In genomic region chr9:78299143-78299542, GRCm38 (mm10) we compare ENCODE assay signal across 18 mouse cellular contexts. TPM values are rescaled to one million over a fixed set of nuclear protein-coding genes. Genes with fewer than 3 reads are reported as not detected.
"Had no signal": no experiment of that assay in that cellular context is flagged by ENCODE, and none has a peak within 500 bp of the region (broad histone marks: within the 10 kb centered on the region; RNA-seq: fewer than 3 reads in every experiment).

No protein-coding gene starts in this region.

RNA-seq across cellular contexts. Expression of gene Gm10639, which starts 9.4 kb away (rescaled TPM):
- polyA plus RNA-seq: liver, embryonic 12.5 days; liver, embryonic 14.5 days; liver, embryonic 16.5 days; lung, adult 2 months; lung, embryonic 15.5 days; midbrain, embryonic 10.5 days; midbrain, embryonic 12.5 days; midbrain, embryonic 14.5 days; midbrain, embryonic 16.5 days; neural tube, embryonic 11.5 days; neural tube, embryonic 13.5 days; neural tube, embryonic 15.5 days; small intestine, adult 2 months; stomach, embryonic 14.5 days; testis, adult 2 months; thymus, adult 2 months had no signal

RNA-seq across cellular contexts. Expression of gene Omt2a, which starts 15.5 kb away (rescaled TPM):
- polyA plus RNA-seq: liver, embryonic 12.5 days; liver, embryonic 14.5 days; liver, embryonic 16.5 days; lung, adult 2 months; lung, embryonic 15.5 days; midbrain, embryonic 10.5 days; midbrain, embryonic 12.5 days; midbrain, embryonic 14.5 days; midbrain, embryonic 16.5 days; myocyte; neural tube, embryonic 11.5 days; neural tube, embryonic 13.5 days; neural tube, embryonic 15.5 days; small intestine, adult 2 months; stomach, embryonic 14.5 days; testis, adult 2 months; urinary bladder, adult 2 months had no signal

RNA-seq across cellular contexts. Expression of gene Omt2b, which starts 28.2 kb away (rescaled TPM):
- polyA plus RNA-seq: liver, embryonic 12.5 days; liver, embryonic 14.5 days; liver, embryonic 16.5 days; lung, adult 2 months; lung, embryonic 15.5 days; midbrain, embryonic 10.5 days; midbrain, embryonic 12.5 days; midbrain, embryonic 14.5 days; midbrain, embryonic 16.5 days; myocyte; neural tube, embryonic 11.5 days; neural tube, embryonic 13.5 days; neural tube, embryonic 15.5 days; small intestine, adult 2 months; stomach, embryonic 14.5 days; testis, adult 2 months; urinary bladder, adult 2 months had no signal

RNA-seq across cellular contexts. Expression of gene Gm3776, which starts 42.2 kb away (rescaled TPM):
- polyA plus RNA-seq: liver, embryonic 12.5 days; liver, embryonic 14.5 days; lung, embryonic 15.5 days; midbrain, embryonic 10.5 days; midbrain, embryonic 12.5 days; midbrain, embryonic 14.5 days; midbrain, embryonic 16.5 days; neural tube, embryonic 11.5 days; neural tube, embryonic 13.5 days; neural tube, embryonic 15.5 days; testis, adult 2 months had no signal

RNA-seq across cellular contexts. Expression of gene Gsta2, which starts 56.4 kb away (rescaled TPM):
- polyA plus RNA-seq: midbrain, embryonic 10.5 days; midbrain, embryonic 12.5 days; midbrain, embryonic 14.5 days; midbrain, embryonic 16.5 days; neural tube, embryonic 11.5 days; neural tube, embryonic 13.5 days; neural tube, embryonic 15.5 days; small intestine, adult 2 months had no signal
